Mouse (Mus musculus): ENCODE results near the gene Ufc1.
"Not testable (repeated sequence)": the region's sequence is repeated elsewhere in the genome, so short reads cannot be mapped to it uniquely, and the experiment has no call there.

Ufc1 gene

GRCm38 (mm10) chr1:171245353-171245752, 49.5 kb downstream of the Ufc1 start:
- no peak for DNase-seq

GRCm38 (mm10) chr1:171241952-171242351, 52.9 kb downstream of the Ufc1 start:
- DNase-seq, result not testable (repeated sequence)

DNA sequence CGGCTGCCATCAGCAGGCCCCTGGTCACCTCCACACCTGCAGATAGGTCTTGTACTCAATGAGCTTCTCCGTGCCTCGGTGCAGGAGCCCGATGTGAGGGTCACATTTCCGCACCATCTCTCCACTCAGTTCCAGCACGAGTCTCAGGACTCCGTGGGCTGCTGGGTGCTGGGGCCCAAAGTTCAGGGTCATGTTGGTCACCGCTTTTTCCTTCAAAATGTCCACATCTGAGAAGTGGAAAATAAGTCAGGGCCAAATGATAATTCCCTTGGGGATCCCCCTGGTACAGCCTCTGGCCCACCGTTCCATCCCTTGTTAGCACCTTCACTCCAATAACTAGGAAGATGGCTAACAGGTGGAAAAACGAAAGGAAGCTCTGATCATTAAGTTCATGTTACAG, 53.9 kb downstream of the Ufc1 start:
- no peak for DNase-seq

GRCm38 (mm10) chr1:171239992-171240744, 54.7 kb downstream of the Ufc1 start:
- no peak for DNase-seq

Measured in kidney, adult 18-20 months (tissue).